Mouse (Mus musculus) lung, postnatal 0 days (tissue): ENCODE measurements at regions not wholly inside any gene's neighbourhood (a gene's known extent, or its start where the extent isn't known, plus 50 kb on each side); places are given as distances from the start of the nearest gene placed in this dataset.

Source experiments
- ATAC-seq: fragments of 200-750 bp; cut with Nextera tagmentation; 2 replicates; pipeline ENCODE4 v1.8.0; 2017; ENCODE audit warnings: moderate library complexity
- DNase-seq: peaks from one replicate; pipeline ENCODE4 v3.0.0-alpha.2; 2016; ENCODE audit warnings: low spot score
- H3K27ac ChIP-seq: fragments of 300-500 bp; sonication (generic); 2 replicates; pipeline ENCODE4 v1.5.1; 2014; ENCODE audit warnings: antibody characterized with exemption, mild to moderate bottlenecking, low read length, mixed read lengths
- H3K27me3 ChIP-seq: fragments of 300-500 bp; sonication (generic); replicated peaks from 2 replicates; pipeline ENCODE4 v1.6.1; 2014; ENCODE audit warnings: low read length, mixed read lengths; ENCODE audit not compliant: insufficient read depth
- H3K36me3 ChIP-seq: fragments of 300-500 bp; sonication (generic); 2 replicates; pipeline ENCODE4 v1.6.1; 2014; ENCODE audit warnings: low read length, mixed read lengths; ENCODE audit not compliant: insufficient read depth
- H3K4me1 ChIP-seq: fragments of 300-500 bp; sonication (generic); 2 replicates; pipeline ENCODE4 v1.6.1; 2014; ENCODE audit warnings: antibody characterized with exemption, low read depth, low read length, mixed read lengths; ENCODE audit not compliant: insufficient read depth
- H3K4me2 ChIP-seq: fragments of 300-500 bp; sonication (generic); replicated peaks from 2 replicates; pipeline ENCODE4 v1.6.1; 2014; ENCODE audit warnings: low read depth, mild to moderate bottlenecking, low read length, moderate library complexity, mixed read lengths
- H3K4me3 ChIP-seq: fragments of 300-500 bp; sonication (generic); 2 replicates; pipeline ENCODE4 v1.5.1; 2014; ENCODE audit warnings: low read depth, low read length
- H3K9ac ChIP-seq: fragments of 300-500 bp; sonication (generic); replicated peaks from 2 replicates; pipeline ENCODE4 v1.6.1; 2014; ENCODE audit warnings: low read depth, mild to moderate bottlenecking
- H3K9me3 ChIP-seq: fragments of 300-500 bp; sonication (generic); 2 replicates; pipeline ENCODE4 v1.6.1; 2016; ENCODE audit warnings: low read length, mixed read lengths
- CTCF ChIP-seq: IDR thresholded peaks from 2 replicates; pipeline ENCODE4 v1.5.1; 2016; ENCODE audit warnings: antibody characterized with exemption, mild to moderate bottlenecking
- EP300 ChIP-seq: IDR thresholded peaks from 2 replicates; pipeline ENCODE4 v1.6.1; 2016; ENCODE audit warnings: antibody characterized with exemption, mild to moderate bottlenecking, control low read depth
- WGBS: fragments of 180-500 bp; shearing (Covaris S2); extraction: QIAGEN DNeasy Blood & Tissue Kit; methylation state at CpG from one replicate; pipeline ENCODE4 v1.1.7; 2014; 5-methylcytosine and 5-hydroxymethylcytosine counted together

DNA sequence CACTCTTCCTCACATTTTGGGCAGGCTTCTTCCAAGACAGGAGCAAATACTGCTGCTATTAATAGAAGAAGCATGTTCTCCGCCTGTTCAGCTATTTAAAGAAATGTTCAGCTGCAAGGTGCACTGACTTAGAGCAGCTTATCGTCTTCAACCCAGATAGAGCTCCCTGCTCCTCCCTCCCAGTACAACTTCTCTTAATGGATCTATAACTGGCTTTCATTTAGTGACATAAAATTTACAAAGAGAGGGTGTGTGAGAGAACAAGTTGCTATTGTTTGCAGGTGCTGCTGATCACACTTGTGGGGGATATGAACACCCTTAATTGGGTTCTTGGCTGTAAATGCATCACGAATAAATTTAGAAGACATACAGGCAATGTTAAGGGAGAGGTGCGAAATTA is 1006.0 kb downstream of the Tlr4 start:
- H3K4me2 ChIP-seq = no peak overlapping the region
- no peaks in the 10 kb centered on the region for H3K27me3 ChIP-seq
- 75% methylated on average over 4 of the region's 4 CpGs for WGBS
- H3K36me3 ChIP-seq = no peaks in the 10 kb centered on the region
- no peak overlapping the region for H3K9ac ChIP-seq
- no peak overlapping the region for H3K4me3 ChIP-seq
- no peaks in the 10 kb centered on the region for H3K9me3 ChIP-seq
- no peak for ATAC-seq
- no peaks in the 10 kb centered on the region for H3K4me1 ChIP-seq
- H3K27ac ChIP-seq = no peak overlapping the region
- TF ChIP-seq CTCF (no peak), EP300 (no peak)
- no peak for DNase-seq

GRCm38 (mm10) chr4:67825484-67825883 is 998.1 kb downstream of the Tlr4 start:
- Histone ChIP-seq H3K27me3 (no peaks in the 10 kb centered on the region), H3K36me3 (no peaks in the 10 kb centered on the region), H3K9ac (no peak overlapping the region), H3K4me2 (no peak overlapping the region), H3K4me1 (no peaks in the 10 kb centered on the region), H3K27ac (no peak overlapping the region), H3K9me3 (no peaks in the 10 kb centered on the region), H3K4me3 (no peak overlapping the region)
- no peak for DNase-seq
- ATAC-seq = no peak
- 30% methylated on average over 1 of the region's 1 CpGs for WGBS
- TF ChIP-seq EP300 (no peak), CTCF (no peak)

DNA sequence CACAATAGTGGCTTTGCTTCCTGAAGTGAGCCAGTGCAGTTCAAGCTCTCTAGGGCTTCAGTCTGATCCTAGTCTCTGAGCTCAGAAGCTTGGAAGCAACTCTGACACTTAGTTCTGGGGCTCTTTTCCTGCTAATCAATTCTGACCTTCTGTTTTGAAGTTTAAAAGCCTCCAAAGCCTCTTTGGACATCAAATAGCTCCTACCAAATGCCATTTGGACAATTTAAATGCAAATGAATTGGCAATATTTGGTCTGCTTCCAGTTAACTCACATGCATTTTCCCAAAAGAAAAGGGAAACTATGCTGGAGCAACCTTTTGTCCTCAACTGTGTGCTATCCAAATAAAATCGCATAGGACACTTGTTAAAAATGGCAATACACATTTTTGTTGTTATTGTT is 968.7 kb downstream of the Tlr4 start:
- H3K27ac ChIP-seq = no peak overlapping the region
- H3K4me1 ChIP-seq = no peaks in the 10 kb centered on the region
- no peak for TF ChIP-seq EP300
- TF ChIP-seq CTCF = no peak
- H3K9ac ChIP-seq = no peak overlapping the region
- no peak overlapping the region for H3K4me2 ChIP-seq
- no peak overlapping the region for H3K4me3 ChIP-seq
- no peaks in the 10 kb centered on the region for H3K9me3 ChIP-seq
- DNase-seq = no peak
- no peak for ATAC-seq
- H3K36me3 ChIP-seq = no peaks in the 10 kb centered on the region
- WGBS = 57% methylated on average over 1 of the region's 1 CpGs
- no peaks in the 10 kb centered on the region for H3K27me3 ChIP-seq
